Mouse (Mus musculus) heart, postnatal 0 days (tissue): ENCODE results near the gene Rgsl1.

Experiments
- CTCF ChIP-seq: IDR thresholded peaks from 2 replicates; pipeline ENCODE4 v1.5.1; 2016; ENCODE audit warnings: antibody characterized with exemption, control low read depth, low read depth
- EP300 ChIP-seq: IDR thresholded peaks from 2 replicates; pipeline ENCODE4 v1.6.1; 2016; ENCODE audit warnings: antibody characterized with exemption, low read depth

DNA sequence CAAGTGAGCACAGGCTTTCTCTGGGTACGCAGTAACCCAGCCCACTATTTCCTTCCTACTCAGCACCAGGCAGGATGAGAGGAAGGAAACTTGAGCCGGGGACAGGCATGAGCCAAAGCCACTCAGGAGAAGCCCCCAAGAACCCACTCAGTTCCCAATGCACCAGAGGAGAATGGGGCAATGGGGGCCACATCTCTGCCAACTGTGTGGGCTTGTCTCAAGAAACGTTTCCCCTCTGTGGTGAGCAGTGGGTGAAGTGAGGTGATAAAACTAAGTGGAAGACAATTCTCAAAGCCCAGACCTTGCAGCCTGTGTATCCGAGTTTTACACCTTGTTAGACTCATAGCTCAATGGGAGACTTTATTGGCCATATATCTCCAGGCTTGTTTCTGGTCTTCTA, 47.5 kb upstream of the Rgsl1 start, which contains the start of gene Teddm1a:
- TF ChIP-seq CTCF (no peak), EP300 (no peak)
